ENCODE assay signal across 11 mouse cellular contexts in the genomic region with DNA sequence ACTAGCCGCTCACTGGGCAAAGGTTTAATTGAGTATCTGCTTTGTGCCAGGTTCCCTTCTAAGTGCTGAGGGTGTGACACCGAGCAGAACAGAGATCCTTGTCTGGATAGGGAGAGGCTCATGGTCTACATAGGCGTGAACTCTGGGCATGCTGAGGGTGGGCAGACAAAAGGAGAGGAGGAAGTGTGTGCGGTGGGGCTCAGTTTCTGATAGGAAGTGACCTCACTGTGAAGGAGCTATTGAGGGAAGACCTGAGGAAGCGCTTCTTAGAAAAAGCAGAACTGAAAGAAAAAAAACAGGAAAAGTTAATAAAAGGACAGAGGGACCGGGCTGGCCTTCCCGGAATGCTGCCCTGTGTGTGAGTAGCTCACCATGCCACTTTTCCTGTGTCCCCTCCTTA.
A peak's percentile ranks its signal among the peaks of the same experiment; 100 is the strongest.
DNase-seq lines count a peak whose midpoint lies in the region; ATAC-seq and TF ChIP-seq lines count a peak whose summit lies in the region.
"Had no signal": no experiment of that assay in that cellular context is flagged by ENCODE, and none has a peak within 500 bp of the region (broad histone marks: within the 10 kb centered on the region; RNA-seq: fewer than 3 reads in every experiment).

No protein-coding gene starts in this region.

- no peak overlapping the region for H3K4me3 ChIP-seq in intestine, embryonic 15.5 days (replicated peaks)
- no peak overlapping the region for H3K4me3 ChIP-seq in intestine, postnatal 0 days (ENCODE audit: low read depth, low read length)
- no peak overlapping the region for H3K4me3 ChIP-seq in limb, embryonic 11.5 days (ENCODE audit: low read depth, low read length)
- peak overlapping the region; percentile 78 for H3K4me3 ChIP-seq in megakaryocyte, embryonic 14.5 days (replicated peaks)
- H3K4me3 ChIP-seq: stomach, embryonic 15.5 days had no signal

- TF ChIP-seq CTCF in intestine, postnatal 0 days (IDR thresholded peaks at IDR 0.05; ENCODE audit: low read depth), result no peak

- 0 out of 2 replicates have a peak, but pooled peaks have one; percentile 24 for ATAC-seq in intestine, embryonic 15.5 days
- no peak for ATAC-seq in intestine, postnatal 0 days
- no peak for ATAC-seq in limb, embryonic 11.5 days (ENCODE audit: insufficient number of reproducible peaks, low FRiP score, low TSS enrichment, low read depth)
- ATAC-seq: forebrain, embryonic 16.5 days had no signal

- H3K36me3 ChIP-seq in intestine, embryonic 15.5 days, result no peaks in the 10 kb centered on the region
- no peaks in the 10 kb centered on the region for H3K36me3 ChIP-seq in intestine, postnatal 0 days (ENCODE audit: control insufficient read depth, insufficient read depth)
- no peaks in the 10 kb centered on the region for H3K36me3 ChIP-seq in limb, embryonic 11.5 days (ENCODE audit: control insufficient read depth, insufficient read depth, low read length)
- H3K36me3 ChIP-seq in megakaryocyte, embryonic 14.5 days (replicated peaks; ENCODE audit: low read length), result no peaks in the 10 kb centered on the region
- H3K36me3 ChIP-seq: stomach, embryonic 15.5 days had no signal

- H3K27ac ChIP-seq in intestine, embryonic 15.5 days, result no peak overlapping the region
- no peak overlapping the region for H3K27ac ChIP-seq in intestine, postnatal 0 days (ENCODE audit: low read depth, low read length)
- no peak overlapping the region for H3K27ac ChIP-seq in limb, embryonic 11.5 days (replicated peaks; ENCODE audit: low read depth, low read length)
- H3K27ac ChIP-seq: stomach, embryonic 15.5 days had no signal

- 68% methylated on average over 7 of the region's 7 CpGs for WGBS in intestine, embryonic 15.5 days
- WGBS in intestine, postnatal 0 days, result 58% methylated on average over 7 of the region's 7 CpGs
- 67% methylated on average over 7 of the region's 7 CpGs for WGBS in limb, embryonic 11.5 days

- H3K27me3 ChIP-seq in intestine, embryonic 15.5 days (replicated peaks), result peaks cover 7% of the 10 kb centered on the region; the same call in 1 of the 2 replicates
- peaks cover 12% of the 10 kb centered on the region for H3K27me3 ChIP-seq in intestine, postnatal 0 days (replicated peaks; ENCODE audit: control insufficient read depth, insufficient read depth, low read length)
- H3K27me3 ChIP-seq in limb, embryonic 11.5 days (ENCODE audit: control insufficient read depth, insufficient read depth, low read length), result no peaks in the 10 kb centered on the region
- peaks cover 6% of the 10 kb centered on the region for H3K27me3 ChIP-seq in megakaryocyte, embryonic 14.5 days (replicated peaks)
- H3K27me3 ChIP-seq: stomach, embryonic 15.5 days had no signal

- peaks cover 12% of the 10 kb centered on the region for H3K4me1 ChIP-seq in intestine, embryonic 15.5 days (replicated peaks)
- H3K4me1 ChIP-seq in intestine, postnatal 0 days (replicated peaks; ENCODE audit: control insufficient read depth, insufficient read depth, low read length), result peaks cover 5% of the 10 kb centered on the region; the same call in 1 of the 2 replicates
- H3K4me1 ChIP-seq in limb, embryonic 11.5 days (ENCODE audit: control insufficient read depth, insufficient read depth, low read length), result peaks cover 6% of the 10 kb centered on the region; the same call in 1 of the 2 replicates
- H3K4me1 ChIP-seq in megakaryocyte, embryonic 14.5 days, result peaks cover 28% of the 10 kb centered on the region

- peak; percentile 46 for DNase-seq in A20 (ENCODE audit: low read depth, low spot score)
- DNase-seq in limb, embryonic 11.5 days (ENCODE audit: low spot score), result peak; percentile 32
- no peak for DNase-seq in adrenal gland, postnatal 25 days
- DNase-seq in frontal cortex, postnatal 10 days (ENCODE audit: low spot score in 2 of 2), result no peak
- DNase-seq in left cerebral cortex, adult 11 months (ENCODE audit: low spot score), result no peak

- no peak overlapping the region for H3K4me2 ChIP-seq in intestine, embryonic 15.5 days (replicated peaks)
- no peak overlapping the region for H3K4me2 ChIP-seq in intestine, postnatal 0 days (replicated peaks; ENCODE audit: low read depth)
- no peak overlapping the region for H3K4me2 ChIP-seq in limb, embryonic 11.5 days (ENCODE audit: low read depth, severe bottlenecking)
- H3K4me2 ChIP-seq: midbrain, embryonic 11.5 days; stomach, embryonic 15.5 days had no signal

- no peak overlapping the region for H3K9ac ChIP-seq in intestine, embryonic 15.5 days
- no peak overlapping the region for H3K9ac ChIP-seq in intestine, postnatal 0 days (ENCODE audit: low read depth, low read length)
- no peak overlapping the region for H3K9ac ChIP-seq in limb, embryonic 11.5 days (ENCODE audit: low read length)
- H3K9ac ChIP-seq: stomach, embryonic 15.5 days had no signal

- no peaks in the 10 kb centered on the region for H3K9me3 ChIP-seq in intestine, embryonic 15.5 days
- no peaks in the 10 kb centered on the region for H3K9me3 ChIP-seq in intestine, postnatal 0 days (ENCODE audit: control insufficient read depth)
- no peaks in the 10 kb centered on the region for H3K9me3 ChIP-seq in limb, embryonic 11.5 days (ENCODE audit: control insufficient read depth, low read length)
- H3K9me3 ChIP-seq in megakaryocyte, embryonic 14.5 days, result no peaks in the 10 kb centered on the region
- H3K9me3 ChIP-seq: stomach, embryonic 15.5 days had no signal

Comparison
In these comparisons a context has a peak if more than half of its experiments do, and no peak if none do; other contexts are left out.
1. DNase-seq: peak in A20 (single experiment) and limb, embryonic 11.5 days (single experiment); none in adrenal gland, postnatal 25 days (single experiment), frontal cortex, postnatal 10 days (0 of 2) and left cerebral cortex, adult 11 months (single experiment).